Mouse (Mus musculus) adipocyte (in vitro differentiated cells): Measurements from ENCODE around the gene Egflam.

Experiments
- DNase-seq: peaks from one replicate; pipeline ENCODE4 v3.0.0-alpha.2; 2016; ENCODE audit warnings: low spot score

Gene Egflam

DNA sequence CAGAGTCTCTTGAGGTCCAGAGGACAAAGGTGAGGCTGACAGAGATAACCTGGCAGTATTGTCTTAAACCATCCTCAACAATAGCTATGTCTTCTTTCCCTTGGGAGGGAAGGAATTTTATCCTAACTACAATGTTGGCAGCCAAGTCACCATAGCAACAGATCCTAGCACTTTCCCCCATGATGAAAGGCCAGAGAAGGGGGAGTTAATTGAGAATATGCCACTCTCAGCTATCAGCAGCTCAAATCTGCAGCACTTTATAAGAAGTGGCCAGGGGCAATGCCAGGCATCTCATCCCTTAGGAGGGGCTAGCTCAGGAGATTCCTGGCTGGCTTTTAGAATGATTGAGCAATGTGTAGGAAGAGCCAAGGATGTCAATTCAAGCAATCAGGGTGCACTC, 105.3 kb downstream of the Egflam start:
- DNase-seq: no peak

DNA sequence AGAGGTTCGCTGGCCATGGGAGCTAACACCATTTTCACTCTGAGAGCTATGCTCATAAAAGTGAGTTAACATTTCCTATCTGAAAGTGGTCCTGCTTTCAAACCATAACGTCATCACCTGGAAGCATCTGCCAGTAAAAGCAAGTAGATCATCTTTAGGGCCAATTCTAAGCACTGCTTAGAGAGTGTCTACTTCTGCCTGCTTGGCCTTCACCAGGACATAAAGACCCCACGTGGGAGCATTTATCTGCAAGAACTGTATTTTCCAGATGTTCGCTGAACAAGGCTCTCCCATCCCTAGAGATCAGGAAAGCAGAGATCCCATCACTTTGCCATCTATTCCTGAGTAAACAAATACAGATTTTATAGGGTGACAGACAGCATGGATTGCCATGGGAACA, 108.2 kb downstream of the Egflam start:
- no peak for DNase-seq

DNA sequence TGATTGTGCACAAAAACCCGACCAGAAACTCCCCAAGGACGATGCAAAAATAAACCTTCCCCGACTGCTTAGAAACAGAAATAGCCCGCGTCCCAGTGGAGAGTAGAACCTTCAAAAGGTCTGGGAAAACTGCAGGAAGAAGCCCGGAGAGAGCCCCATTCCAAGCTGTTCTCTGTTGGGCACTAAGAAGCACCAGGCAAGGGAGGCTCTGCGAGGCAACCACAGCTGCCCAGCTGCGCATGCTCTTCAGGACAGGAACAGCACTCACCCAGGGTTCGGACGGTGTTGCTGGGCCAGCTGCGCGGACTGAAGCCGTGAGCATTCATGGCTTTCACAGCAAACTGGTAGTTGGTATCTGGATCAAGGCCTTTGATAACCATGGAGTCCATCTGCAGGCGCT, 108.7 kb downstream of the Egflam start:
- no peak for DNase-seq

DNA sequence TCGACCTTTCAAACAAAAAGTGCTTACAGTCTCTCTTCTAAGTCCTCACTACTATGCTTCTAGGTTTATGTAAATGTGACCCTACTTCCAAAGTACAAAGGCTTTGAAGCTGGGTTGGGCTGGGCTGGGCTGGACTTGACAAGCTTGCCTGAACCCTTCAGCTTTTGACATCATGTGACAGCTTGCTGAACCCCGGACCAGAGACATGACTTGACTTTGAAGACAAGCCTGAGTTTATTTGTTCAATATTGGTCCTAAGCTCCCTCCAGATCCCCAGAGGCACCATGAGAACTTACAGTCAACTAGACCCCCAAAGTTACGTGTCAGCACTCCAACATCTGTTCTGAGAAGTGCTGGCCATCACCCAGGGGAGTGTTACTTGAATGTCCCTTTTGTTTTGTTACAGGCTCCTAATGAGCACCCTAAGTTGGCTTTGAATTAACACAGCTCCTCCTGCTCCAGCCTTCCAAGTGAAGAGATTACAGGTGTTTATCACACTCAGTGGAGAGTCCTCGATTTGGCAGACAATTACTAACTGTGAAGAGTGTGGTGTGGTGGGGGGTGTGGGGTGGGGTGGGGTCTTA, 109.3 kb downstream of the Egflam start:
- DNase-seq: no peak

DNA sequence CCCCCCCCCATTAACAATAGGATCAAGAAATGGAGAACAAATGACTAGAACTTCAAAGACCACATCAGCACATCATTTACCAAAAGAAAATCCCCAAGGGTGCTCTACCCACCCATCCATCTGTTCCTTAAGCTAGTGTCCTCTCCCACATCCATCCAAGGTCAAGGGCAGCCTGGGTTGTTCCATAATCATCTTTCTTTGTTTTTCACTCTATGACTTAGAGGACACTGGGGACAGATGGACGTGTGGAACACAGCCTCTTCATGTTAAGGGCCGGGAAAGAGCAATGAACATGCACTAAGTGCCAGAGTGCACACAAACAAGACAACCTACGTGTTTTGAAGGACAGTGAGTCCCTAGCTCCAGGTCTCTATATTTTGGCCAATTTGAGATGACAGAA, 110.3 kb downstream of the Egflam start:
- DNase-seq: no peak

DNA sequence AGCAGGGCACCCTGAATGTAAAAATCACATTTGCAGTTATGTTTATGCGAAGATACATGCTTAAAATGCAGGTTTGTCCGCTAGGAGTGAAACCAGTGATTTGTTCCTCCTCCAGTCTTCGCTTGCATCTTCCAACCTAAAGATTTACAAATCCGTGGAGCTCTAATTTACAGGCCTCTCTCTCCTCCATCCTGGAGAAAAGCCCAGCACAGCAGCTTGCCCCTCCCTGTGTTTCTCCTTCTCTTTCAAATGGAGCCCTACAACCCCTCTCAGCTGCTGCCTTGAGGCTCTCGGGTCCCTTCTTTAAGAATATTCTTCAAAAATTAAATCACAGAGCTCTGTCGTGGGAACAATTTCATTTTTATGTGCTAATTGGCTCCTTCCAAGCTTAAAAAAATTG, 116.6 kb downstream of the Egflam start:
- DNase-seq: no peak

DNA sequence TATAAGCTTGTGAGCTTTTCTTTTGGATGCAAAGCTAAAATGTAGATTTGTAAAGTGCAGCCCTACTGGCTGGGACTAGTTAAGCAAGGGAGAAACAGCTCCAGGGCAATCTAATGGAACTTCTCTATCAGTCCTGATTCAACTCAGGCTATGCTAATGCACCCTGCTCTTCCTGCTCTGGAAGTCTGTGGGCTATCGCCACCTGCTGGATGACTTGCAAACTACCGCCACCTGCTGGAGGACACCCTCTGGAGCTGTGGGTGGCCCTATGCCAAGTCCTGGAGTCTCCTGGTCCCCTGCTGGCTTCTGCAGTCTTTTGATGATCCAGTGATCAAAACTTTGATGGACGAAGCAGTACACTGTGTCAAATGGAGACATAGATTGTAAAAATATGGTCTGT, 134.4 kb downstream of the Egflam start:
- DNase-seq: peak; percentile 73

DNA sequence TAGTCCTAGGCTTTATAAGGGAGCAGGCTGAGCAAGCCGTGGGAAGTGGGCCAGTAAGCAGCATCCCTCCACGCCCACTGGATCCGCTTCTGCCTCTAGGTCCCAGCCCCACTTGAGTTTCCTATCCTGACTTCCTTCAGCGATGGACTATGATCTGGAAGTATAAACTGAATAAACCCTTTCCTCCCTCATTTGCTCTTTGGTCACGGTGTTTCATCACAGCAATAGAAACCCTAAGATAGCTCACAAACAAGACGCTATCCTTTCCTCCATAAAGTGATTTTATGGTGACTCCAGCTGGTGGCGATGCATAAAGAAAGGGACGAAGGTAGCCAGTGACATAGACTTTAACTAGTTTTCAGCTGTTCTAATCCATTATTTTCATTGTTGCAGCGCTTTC, 134.9 kb downstream of the Egflam start:
- no peak for DNase-seq

DNA sequence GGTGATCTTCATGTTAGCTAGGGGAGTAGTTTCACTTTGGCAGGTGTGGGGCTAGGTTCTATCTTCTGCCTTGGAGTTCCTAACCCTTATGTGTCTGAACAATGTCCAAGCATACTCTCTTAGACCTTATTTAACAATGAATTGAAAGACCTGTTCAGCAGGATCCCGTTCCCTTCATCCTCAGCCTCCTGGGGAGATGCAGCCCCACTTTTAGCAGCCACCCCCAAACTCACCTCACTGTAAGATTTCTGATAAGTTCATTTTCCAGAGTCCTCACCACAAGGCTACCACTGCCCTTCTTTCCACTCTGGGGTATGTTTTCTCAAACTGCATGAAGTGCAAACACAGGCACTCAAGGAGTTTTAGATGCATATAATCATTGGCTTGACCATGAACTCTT, 136.8 kb downstream of the Egflam start:
- no peak for DNase-seq

DNA sequence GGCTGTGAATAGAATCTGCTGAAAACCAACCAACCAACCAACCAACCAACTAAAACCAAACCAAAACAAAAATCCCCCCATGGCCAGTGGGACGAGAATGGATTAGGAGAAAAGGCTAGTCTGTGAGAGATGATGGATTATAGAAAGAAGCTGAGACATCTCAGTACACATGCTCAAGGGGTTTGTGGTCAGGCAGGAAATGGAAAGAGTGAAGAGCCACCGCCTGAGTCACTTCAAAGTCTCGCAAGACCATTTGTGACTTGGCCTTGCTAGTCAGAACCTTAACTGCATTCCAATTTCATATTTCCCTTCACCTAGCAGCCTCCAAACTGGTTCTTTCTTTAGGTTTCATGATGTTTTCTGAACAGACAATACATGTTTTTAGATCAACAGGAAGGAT, 141.6 kb downstream of the Egflam start:
- no peak for DNase-seq

DNA sequence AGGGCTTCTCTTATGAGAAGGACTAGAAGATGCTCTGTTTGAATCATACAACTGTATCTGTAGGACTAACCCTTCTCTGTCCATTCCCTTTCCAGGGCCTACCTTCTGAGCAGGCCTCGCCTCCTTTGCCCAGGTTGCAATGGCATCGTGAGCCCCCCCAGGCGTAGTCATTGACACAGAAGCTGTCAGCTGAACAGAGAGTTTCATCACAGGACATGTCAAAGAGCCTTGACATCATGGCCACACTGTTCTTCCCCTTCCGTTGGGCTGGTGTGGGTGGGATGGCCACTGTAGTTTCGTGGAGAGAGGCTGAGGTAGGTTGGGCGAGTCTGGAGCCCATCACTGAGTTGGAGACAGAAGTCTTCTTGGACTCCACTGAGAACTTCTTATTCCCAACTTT, 144.9 kb downstream of the Egflam start:
- no peak for DNase-seq

DNA sequence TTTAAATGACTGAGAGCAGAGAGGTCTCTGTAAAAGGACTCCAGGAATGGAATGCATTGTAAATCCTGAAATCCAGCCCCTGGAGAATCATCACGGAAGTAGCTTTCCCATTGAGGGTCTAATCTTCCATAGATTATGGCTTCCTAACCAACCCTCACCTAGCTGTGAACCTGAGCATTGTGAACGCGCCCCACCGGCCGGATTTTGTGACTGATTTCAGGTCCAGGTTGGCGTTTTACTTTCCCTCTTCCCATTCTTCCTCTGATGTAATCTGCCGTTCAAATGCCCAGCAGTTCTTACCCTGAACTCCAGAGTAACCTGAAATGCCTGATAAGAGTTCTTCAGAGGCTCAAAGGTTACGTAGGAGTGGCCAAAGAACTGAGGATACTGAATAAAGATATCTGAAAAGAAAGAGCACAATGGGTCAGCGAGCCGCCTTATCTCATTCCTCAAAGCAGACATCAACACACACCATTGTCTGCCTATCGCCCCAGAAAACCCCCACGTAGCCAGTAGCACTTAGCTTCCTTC, 146.0 kb downstream of the Egflam start:
- no peak for DNase-seq

DNA sequence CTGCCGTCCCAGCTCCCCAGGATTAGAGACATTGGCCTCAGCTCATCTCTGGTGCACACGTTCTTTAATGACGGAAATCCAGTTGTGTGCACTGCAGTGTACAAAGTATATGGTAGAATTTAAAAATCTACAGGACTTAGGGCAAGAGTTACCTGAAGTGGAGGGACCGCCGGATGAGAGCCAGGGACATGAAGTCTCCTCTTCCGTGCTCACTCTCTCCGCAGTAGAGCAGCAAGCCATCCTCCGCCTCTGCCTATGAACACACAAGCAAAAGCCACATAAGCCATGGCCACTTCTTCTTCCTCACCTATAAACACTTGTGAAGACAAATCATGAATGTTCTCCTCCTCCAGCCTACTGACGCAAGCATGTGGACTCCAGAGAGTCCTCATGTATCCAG, 147.2 kb downstream of the Egflam start:
- no peak for DNase-seq

DNA sequence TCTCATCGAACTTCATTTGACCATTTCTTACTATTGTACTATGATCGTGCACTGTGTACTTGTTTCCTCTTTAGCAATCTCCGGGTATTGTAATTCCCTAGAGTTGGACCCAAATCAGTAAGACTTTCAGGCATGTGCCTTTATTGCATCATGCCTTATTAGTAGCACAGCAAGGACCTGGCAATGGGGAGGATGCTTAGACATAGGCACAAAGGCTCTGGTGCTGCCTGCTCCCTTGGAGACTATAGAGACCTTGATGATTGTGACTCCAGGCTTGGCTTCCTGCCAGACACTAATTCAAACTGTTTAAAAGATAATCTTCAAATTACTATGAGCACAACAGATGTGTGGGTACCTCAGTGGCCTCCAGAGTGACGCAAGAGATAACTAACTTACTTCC, 149.0 kb downstream of the Egflam start:
- no peak for DNase-seq

DNA sequence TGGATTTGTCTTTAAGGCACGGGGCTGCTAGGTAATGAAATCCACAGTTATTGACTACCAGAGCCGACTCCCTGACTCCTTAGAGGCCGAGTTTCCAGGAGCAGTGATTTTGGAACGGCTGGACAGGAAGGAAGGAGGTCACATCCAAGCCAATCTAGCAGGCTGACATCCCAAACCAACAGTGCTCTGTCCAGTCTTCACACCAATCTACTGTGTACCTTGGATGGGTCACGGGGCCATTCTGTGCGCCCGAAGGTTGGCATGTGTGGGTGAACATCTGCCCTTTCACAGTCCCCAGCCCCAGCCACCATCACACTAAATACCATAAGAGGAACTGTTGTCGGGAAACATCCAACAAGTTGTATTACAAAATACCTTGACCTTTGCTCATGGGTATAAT, 150.9 kb downstream of the Egflam start:
- DNase-seq: no peak

DNA sequence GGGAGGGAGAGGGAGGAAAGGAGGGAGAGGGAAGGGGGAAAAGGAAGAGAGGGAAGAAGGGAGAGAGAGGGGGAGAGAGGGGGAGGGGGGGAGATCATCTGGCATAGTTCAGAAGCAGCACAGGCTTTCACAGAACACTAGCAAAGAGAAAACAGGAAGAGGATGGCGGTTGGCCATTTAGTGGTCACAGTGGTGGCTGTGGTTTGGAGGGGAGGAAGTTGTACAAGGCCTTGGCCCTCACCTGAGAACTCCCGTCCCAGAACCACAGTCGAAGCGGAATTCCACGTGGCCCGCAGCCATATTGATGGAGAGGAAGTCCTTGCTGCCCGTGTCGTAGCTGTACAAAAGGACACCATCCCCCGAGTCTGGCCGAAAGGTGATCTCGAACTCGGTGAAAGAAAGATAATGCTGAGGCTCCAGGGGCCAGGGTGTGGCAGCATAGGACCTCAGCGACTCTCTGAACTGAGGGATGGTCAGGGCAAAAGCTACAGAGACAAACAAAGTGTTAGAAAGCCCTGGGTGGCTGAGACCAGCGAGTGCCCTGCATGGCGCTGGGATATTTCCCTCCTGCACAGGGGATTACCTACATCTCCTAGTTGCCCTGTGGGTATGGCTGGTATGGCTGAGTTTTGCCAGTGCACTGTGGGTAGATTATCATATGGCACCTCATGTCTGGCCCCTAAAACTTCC, 155.9 kb downstream of the Egflam start:
- no peak for DNase-seq

DNA sequence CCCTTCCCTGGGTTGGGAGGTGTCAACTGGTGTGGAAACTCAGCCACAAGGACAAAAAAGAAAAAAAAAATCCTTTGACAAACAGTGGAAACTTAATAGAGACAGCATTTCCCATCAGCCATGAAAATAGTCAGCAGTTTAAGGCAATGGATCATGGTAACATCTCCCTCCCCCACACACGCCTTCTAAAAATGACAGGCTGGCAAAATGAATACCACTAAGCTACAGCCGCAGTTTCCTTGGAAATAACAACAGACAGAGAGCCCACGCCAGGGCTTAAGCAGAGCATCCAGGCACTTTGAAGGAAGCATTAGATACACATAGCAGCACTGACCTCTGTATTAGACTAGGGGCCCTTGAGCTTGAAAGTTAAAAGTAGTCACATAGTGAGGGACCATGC, 157.2 kb downstream of the Egflam start:
- no peak for DNase-seq

DNA sequence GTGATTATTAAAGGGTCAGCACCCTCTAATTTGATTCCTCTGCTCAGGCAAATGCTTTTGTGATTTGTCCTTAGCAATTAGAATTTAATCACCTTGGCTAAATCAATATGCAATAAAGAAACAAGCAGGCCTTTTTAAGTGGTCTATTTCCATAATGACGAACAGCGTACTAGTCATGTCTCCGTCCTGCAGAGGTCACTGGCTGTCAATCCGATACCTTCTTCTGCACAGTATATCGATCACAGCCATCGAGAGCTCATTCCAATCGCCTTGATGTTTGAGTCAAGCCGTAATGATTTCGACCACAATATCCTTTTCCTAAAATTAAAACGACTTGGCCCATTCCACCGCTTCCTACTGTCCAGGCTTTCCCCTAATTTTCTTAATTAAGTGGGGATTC, 158.3 kb downstream of the Egflam start:
- no peak for DNase-seq

DNA sequence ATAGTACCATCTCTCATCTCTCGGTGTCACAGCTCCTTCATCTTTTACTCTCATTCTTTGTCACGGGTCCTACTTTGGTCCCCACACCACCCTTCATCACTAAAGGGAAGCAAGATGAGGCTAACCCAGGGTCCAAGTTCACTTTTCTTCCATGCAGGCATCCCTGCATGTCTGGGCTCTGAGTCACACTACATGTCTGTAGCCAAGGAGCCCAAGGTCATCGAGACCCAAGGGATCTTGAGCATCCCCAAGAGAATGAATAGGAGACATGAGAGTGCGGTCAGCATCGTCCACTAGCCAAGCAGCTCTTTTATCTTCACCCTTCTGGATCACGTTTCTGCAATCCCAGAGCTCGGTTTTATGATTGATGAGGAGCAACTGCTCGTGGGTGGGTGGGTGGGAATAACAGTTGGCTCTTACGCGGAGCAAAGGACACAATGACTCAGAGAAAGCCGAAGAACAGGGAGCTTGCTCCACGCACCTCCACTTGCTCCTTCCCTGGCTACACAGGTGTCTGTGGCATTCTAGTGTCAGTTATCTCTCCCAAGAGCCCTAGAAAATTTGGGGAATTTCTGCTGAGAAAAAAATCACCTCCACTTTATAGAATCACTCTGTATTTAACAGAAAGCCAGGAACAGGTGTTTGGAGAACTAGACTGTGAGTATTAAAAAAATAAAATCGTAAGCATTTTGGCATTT, 164.7 kb downstream of the Egflam start:
- no peak for DNase-seq

DNA sequence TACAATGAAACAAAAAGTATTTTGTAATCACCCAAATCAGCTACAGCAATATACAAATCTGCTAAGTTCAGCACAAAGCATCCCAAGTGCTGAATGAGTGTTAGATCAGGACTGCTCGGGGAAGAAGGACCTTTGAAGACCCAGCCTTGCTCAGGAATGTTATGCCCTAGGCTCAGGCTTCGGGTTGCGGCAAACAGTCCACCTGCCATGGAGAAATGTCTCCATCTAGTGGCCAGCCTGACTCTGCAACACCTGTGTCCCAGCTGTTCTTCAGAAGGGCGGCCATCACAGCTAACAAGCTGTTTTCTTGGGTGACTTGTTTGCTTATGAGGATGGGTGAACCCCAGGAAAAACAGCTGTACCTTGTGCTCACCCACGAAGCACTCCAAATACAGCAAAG, 172.0 kb downstream of the Egflam start:
- DNase-seq: peak; percentile 90

DNA sequence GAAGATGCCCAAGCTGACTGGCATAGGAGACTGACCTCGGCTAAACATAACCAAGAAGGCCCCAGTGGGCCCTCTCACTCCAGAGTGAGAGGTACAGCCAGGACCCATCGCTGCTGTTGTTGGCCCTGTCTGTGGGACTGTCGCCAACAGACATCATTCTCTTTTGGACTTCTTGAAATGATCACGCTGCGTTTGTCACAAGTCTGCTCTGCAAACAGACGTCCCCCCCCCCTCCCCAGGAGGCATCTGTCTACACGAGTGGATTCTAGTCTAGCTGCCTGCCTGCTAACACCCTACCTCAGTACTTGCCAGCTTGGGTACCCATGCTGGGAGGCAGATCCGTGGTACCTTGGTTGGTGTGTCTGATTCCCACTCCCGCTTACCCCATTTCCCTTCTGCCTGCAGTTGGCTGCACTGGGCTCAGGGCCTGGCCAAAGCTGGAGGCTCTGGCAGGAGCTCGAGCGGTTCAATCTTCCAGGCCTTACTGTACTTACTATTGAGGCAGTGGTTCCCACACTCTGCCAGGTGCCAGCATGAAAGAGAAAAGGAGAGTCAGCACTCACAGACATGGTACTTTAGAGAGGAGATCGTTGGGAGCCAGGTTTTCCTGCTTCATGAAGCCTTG, 173.9 kb downstream of the Egflam start:
- DNase-seq: peak; percentile 61

DNA sequence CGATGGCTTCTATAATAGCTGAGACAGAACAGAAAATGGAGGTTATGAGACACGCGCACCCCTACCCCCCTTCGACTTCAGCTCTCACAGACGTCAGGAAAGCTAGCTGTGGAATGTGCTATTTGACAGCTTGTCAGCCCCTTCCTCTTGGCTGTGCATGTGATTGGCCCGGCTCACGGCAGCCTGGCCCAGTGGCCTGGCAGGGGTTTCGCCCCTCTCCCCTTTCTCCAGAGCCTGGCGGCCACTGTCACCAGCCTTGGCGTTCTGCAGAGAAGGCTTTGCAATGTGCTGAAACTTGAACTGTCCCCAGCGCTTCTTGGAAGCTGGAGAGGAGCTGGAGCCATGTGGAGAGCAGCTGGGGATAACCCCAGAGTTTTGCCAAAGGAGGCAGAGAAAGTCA, 175.4 kb downstream of the Egflam start:
- peak; percentile 28 for DNase-seq

DNA sequence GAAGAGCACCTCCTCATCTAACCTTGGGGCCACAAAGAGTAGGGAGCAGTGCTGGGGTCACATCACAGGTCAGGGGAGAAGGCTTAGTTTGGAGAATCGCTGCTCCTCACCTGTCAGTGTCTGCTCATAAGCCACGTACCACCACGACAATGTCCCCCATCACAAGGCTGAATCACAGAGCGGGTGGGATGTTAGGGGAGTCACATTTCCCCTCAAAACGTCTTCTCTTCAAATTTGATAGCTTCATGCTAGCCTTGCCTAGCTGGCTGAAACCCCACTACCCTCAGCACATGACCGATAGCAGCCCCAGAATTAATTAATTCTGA, 181.0 kb downstream of the Egflam start:
- no peak for DNase-seq
